Mouse (Mus musculus): ENCODE measurements around the gene Ebf1. TPM values are rescaled to one million over a fixed set of nuclear protein-coding genes. Genes with fewer than 3 reads are reported as not detected.
A peak's percentile ranks its signal among the peaks of the same experiment; 100 is the strongest.

The Ebf1 gene
- polyA plus RNA-seq, 1 experiment from 2014 or later: 95.7 TPM

- Histone ChIP-seq H3K4me3 (replicated peaks) (no peak overlapping the region), H3K9me3 (no peaks in the 10 kb centered on the region), H3K9ac (replicated peaks) (no peak overlapping the region), H3K27me3 (no peaks in the 10 kb centered on the region), H3K36me3 (peaks cover 38% of the 10 kb centered on the region), H3K27ac (peak overlapping the region; percentile 54; the same call in 1 of the 2 replicates), H3K4me2 (no peak overlapping the region), H3K4me1 (replicated peaks) (peaks cover 32% of the 10 kb centered on the region)
- 0 out of 2 replicates have a peak, but pooled peaks have one; percentile 47 for ATAC-seq (ENCODE audit: insufficient number of reproducible peaks, insufficient read depth, low FRiP score, low TSS enrichment, low read depth)
- 21% methylated on average over 5 of the region's 5 CpGs for WGBS
Measured at GRCm38 (mm10) chr11:45002681-45003286, 385.7 kb downstream of the Ebf1 start.

GRCm38 (mm10) chr11:45003716-45004437 lies 386.8 kb downstream of the Ebf1 start:
- H3K4me1 ChIP-seq (replicated peaks): peaks cover 35% of the 10 kb centered on the region
- H3K27ac ChIP-seq: peak overlapping the region; percentile 68; the same call in 1 of the 2 replicates
- H3K36me3 ChIP-seq: peaks cover 31% of the 10 kb centered on the region
- no peaks in the 10 kb centered on the region for H3K9me3 ChIP-seq
- H3K9ac ChIP-seq (replicated peaks): no peak overlapping the region
- ATAC-seq (ENCODE audit: insufficient number of reproducible peaks, insufficient read depth, low FRiP score, low TSS enrichment, low read depth): no peak
- H3K4me2 ChIP-seq: no peak overlapping the region
- no peaks in the 10 kb centered on the region for H3K27me3 ChIP-seq
- WGBS: 38% methylated on average over 9 of the region's 9 CpGs
- H3K4me3 ChIP-seq (replicated peaks): no peak overlapping the region

GRCm38 (mm10) chr11:45007311-45007710 lies 390.2 kb downstream of the Ebf1 start:
- Histone ChIP-seq H3K27ac (no peak overlapping the region), H3K36me3 (peaks cover 12% of the 10 kb centered on the region), H3K27me3 (no peaks in the 10 kb centered on the region), H3K4me3 (replicated peaks) (no peak overlapping the region), H3K9ac (replicated peaks) (no peak overlapping the region), H3K4me1 (replicated peaks) (peaks cover 25% of the 10 kb centered on the region), H3K4me2 (no peak overlapping the region), H3K9me3 (no peaks in the 10 kb centered on the region)
- 37% methylated on average over 11 of the region's 11 CpGs for WGBS
- no peak for ATAC-seq (ENCODE audit: insufficient number of reproducible peaks, insufficient read depth, low FRiP score, low TSS enrichment, low read depth)

- WGBS: under 1% methylated on average over 7 of the region's 7 CpGs
- H3K36me3 ChIP-seq: peaks cover 12% of the 10 kb centered on the region
- peak; percentile 31; the same call in 1 of the 2 replicates for ATAC-seq (ENCODE audit: insufficient number of reproducible peaks, insufficient read depth, low FRiP score, low TSS enrichment, low read depth)
- no peak overlapping the region for H3K9ac ChIP-seq (replicated peaks)
- H3K27ac ChIP-seq: no peak overlapping the region
- peak overlapping the region; percentile 43 for H3K4me2 ChIP-seq
- H3K27me3 ChIP-seq: no peaks in the 10 kb centered on the region
- no peak overlapping the region for H3K4me3 ChIP-seq (replicated peaks)
- H3K9me3 ChIP-seq: no peaks in the 10 kb centered on the region
- H3K4me1 ChIP-seq (replicated peaks): peaks cover 17% of the 10 kb centered on the region
Measured at GRCm38 (mm10) chr11:45008078-45008477, 391.0 kb downstream of the Ebf1 start.

- Histone ChIP-seq H3K9me3 (0 out of 2 replicates have a peak, but pooled peaks cover under 1% of the 10 kb centered on the region), H3K27me3 (no peaks in the 10 kb centered on the region), H3K9ac (replicated peaks) (no peak overlapping the region), H3K4me3 (replicated peaks) (no peak overlapping the region), H3K27ac (no peak overlapping the region), H3K4me2 (no peak overlapping the region), H3K4me1 (replicated peaks) (peaks cover 12% of the 10 kb centered on the region), H3K36me3 (peaks cover 12% of the 10 kb centered on the region)
- no peak for ATAC-seq (ENCODE audit: insufficient number of reproducible peaks, insufficient read depth, low FRiP score, low TSS enrichment, low read depth)
- 88% methylated on average over 5 of the region's 5 CpGs for WGBS
Measured at GRCm38 (mm10) chr11:45008760-45009159, 391.6 kb downstream of the Ebf1 start.

- Histone ChIP-seq H3K9ac (replicated peaks) (no peak overlapping the region), H3K4me3 (replicated peaks) (no peak overlapping the region), H3K27ac (no peak overlapping the region), H3K4me2 (no peak overlapping the region), H3K9me3 (0 out of 2 replicates have a peak, but pooled peaks cover 4% of the 10 kb centered on the region), H3K36me3 (peaks cover 3% of the 10 kb centered on the region; the same call in 1 of the 2 replicates), H3K27me3 (no peaks in the 10 kb centered on the region), H3K4me1 (replicated peaks) (peaks cover 8% of the 10 kb centered on the region)
- ATAC-seq (ENCODE audit: insufficient number of reproducible peaks, insufficient read depth, low FRiP score, low TSS enrichment, low read depth): no peak
- WGBS: 86% methylated on average over 1 of the region's 1 CpGs
Measured at GRCm38 (mm10) chr11:45012081-45012480, 395.0 kb downstream of the Ebf1 start.

GRCm38 (mm10) chr11:45017493-45017892 lies 400.4 kb downstream of the Ebf1 start:
- ATAC-seq (ENCODE audit: insufficient number of reproducible peaks, insufficient read depth, low FRiP score, low TSS enrichment, low read depth): no peak
- Histone ChIP-seq H3K4me2 (no peak overlapping the region), H3K4me3 (replicated peaks) (no peak overlapping the region), H3K9ac (replicated peaks) (no peak overlapping the region), H3K9me3 (0 out of 2 replicates have a peak, but pooled peaks cover 4% of the 10 kb centered on the region), H3K4me1 (replicated peaks) (no peaks in the 10 kb centered on the region), H3K36me3 (no peaks in the 10 kb centered on the region), H3K27me3 (no peaks in the 10 kb centered on the region), H3K27ac (no peak overlapping the region)
- 71% methylated on average over 3 of the region's 3 CpGs for WGBS

GRCm38 (mm10) chr11:45026012-45026411 lies 408.9 kb downstream of the Ebf1 start:
- Histone ChIP-seq H3K36me3 (no peaks in the 10 kb centered on the region), H3K4me2 (no peak overlapping the region), H3K9ac (replicated peaks) (no peak overlapping the region), H3K4me3 (replicated peaks) (no peak overlapping the region), H3K9me3 (no peaks in the 10 kb centered on the region), H3K27me3 (peaks cover 4% of the 10 kb centered on the region), H3K4me1 (replicated peaks) (peaks cover 34% of the 10 kb centered on the region), H3K27ac (no peak overlapping the region)
- 80% methylated on average over 5 of the region's 5 CpGs for WGBS
- no peak for ATAC-seq (ENCODE audit: insufficient number of reproducible peaks, insufficient read depth, low FRiP score, low TSS enrichment, low read depth)

- WGBS: 18% methylated on average over 11 of the region's 11 CpGs
- peaks cover 34% of the 10 kb centered on the region for H3K4me1 ChIP-seq (replicated peaks)
- H3K27me3 ChIP-seq: peaks cover 4% of the 10 kb centered on the region
- no peak overlapping the region for H3K4me2 ChIP-seq
- H3K36me3 ChIP-seq: no peaks in the 10 kb centered on the region
- 0 out of 2 replicates have a peak overlapping the region, but pooled peaks have one; percentile 31 for H3K9ac ChIP-seq (replicated peaks)
- no peak overlapping the region for H3K27ac ChIP-seq
- H3K9me3 ChIP-seq: no peaks in the 10 kb centered on the region
- no peak overlapping the region for H3K4me3 ChIP-seq (replicated peaks)
- no peak for ATAC-seq (ENCODE audit: insufficient number of reproducible peaks, insufficient read depth, low FRiP score, low TSS enrichment, low read depth)
Measured at GRCm38 (mm10) chr11:45026674-45027073, 409.6 kb downstream of the Ebf1 start.

- H3K9me3 ChIP-seq: no peaks in the 10 kb centered on the region
- no peak overlapping the region for H3K4me3 ChIP-seq (replicated peaks)
- WGBS: 52% methylated on average over 7 of the region's 7 CpGs
- H3K36me3 ChIP-seq: no peaks in the 10 kb centered on the region
- no peak for ATAC-seq (ENCODE audit: insufficient number of reproducible peaks, insufficient read depth, low FRiP score, low TSS enrichment, low read depth)
- peaks cover 4% of the 10 kb centered on the region for H3K27me3 ChIP-seq
- peaks cover 34% of the 10 kb centered on the region for H3K4me1 ChIP-seq (replicated peaks)
- no peak overlapping the region for H3K27ac ChIP-seq
- H3K4me2 ChIP-seq: no peak overlapping the region
- H3K9ac ChIP-seq (replicated peaks): no peak overlapping the region
Measured at GRCm38 (mm10) chr11:45027076-45027475, 410.0 kb downstream of the Ebf1 start.

GRCm38 (mm10) chr11:45055744-45056610 lies 438.9 kb downstream of the Ebf1 start:
- Histone ChIP-seq H3K27me3 (no peaks in the 10 kb centered on the region), H3K4me2 (no peak overlapping the region), H3K4me3 (replicated peaks) (no peak overlapping the region), H3K36me3 (no peaks in the 10 kb centered on the region), H3K9ac (replicated peaks) (no peak overlapping the region), H3K27ac (no peak overlapping the region), H3K4me1 (replicated peaks) (0 out of 2 replicates have a peak, but pooled peaks cover 2% of the 10 kb centered on the region), H3K9me3 (no peaks in the 10 kb centered on the region)
- whole genome bisulfite sequencing: 89% methylated on average over 7 of the region's 7 CpGs
- ATAC-seq (ENCODE audit: insufficient number of reproducible peaks, insufficient read depth, low FRiP score, low TSS enrichment, low read depth): no peak

All from limb, embryonic 12.5 days (tissue).